24 mouse cellular contexts compared by ENCODE assay signal in genomic region chr9:7772361-7772760, GRCm38 (mm10). TPM values are rescaled to one million over a fixed set of nuclear protein-coding genes. Genes with fewer than 3 reads are reported as not detected.
DNase-seq lines count a peak whose midpoint lies in the region; ATAC-seq lines count a peak whose summit lies in the region.
"Had no signal": no experiment of that assay in that cellular context is flagged by ENCODE, and none has a peak within 500 bp of the region (broad histone marks: within the 10 kb centered on the region; RNA-seq: fewer than 3 reads in every experiment).

No protein-coding gene starts in this region.

- H3K36me3 ChIP-seq in heart, embryonic 15.5 days: peaks cover 14% of the 10 kb centered on the region; the same call in 1 of the 2 replicates
- peaks cover 94% of the 10 kb centered on the region for H3K36me3 ChIP-seq in megakaryocyte, embryonic 14.5 days (replicated peaks; ENCODE audit: low read length)
- H3K36me3 ChIP-seq: hindbrain, embryonic 13.5 days had no signal

- 76% methylated on average over 2 of the region's 2 CpGs for WGBS in heart, embryonic 15.5 days

- H3K4me2 ChIP-seq in heart, embryonic 15.5 days: no peak overlapping the region
- H3K4me2 ChIP-seq: embryonic facial prominence, embryonic 12.5 days; embryonic facial prominence, embryonic 15.5 days; hindbrain, embryonic 13.5 days; intestine, embryonic 15.5 days had no signal

- ATAC-seq in cerebellum, adult (ENCODE audit: insufficient number of reproducible peaks, low FRiP score, low TSS enrichment): 0 out of 2 replicates have a peak, but pooled peaks have one; percentile 26
- ATAC-seq in heart, embryonic 15.5 days (replicated peaks; ENCODE audit: insufficient number of reproducible peaks, insufficient read depth, low FRiP score, low read depth): no peak
- ATAC-seq in megakaryocyte, adult 5-6 weeks (ENCODE audit: poor library complexity, severe bottlenecking): no peak
- ATAC-seq: activated CD4-positive, CD25-positive, alpha-beta regulatory T cell, adult 4 months; forebrain, embryonic 16.5 days; hindbrain, embryonic 16.5 days; intestine, embryonic 15.5 days had no signal

- intact Hi-C loops in heart, postnatal 14 days (cut with DNase I): no loop called here

- H3K4me3 ChIP-seq in heart, embryonic 15.5 days: no peak overlapping the region
- H3K4me3 ChIP-seq in megakaryocyte, embryonic 14.5 days (replicated peaks): peak overlapping the region; percentile 74
- H3K4me3 ChIP-seq: embryonic facial prominence, embryonic 12.5 days; embryonic facial prominence, embryonic 15.5 days; hindbrain, embryonic 10.5 days; hindbrain, embryonic 13.5 days; intestine, embryonic 15.5 days had no signal

- DNase-seq in cerebellum, postnatal 4 days (ENCODE audit: low spot score in 2 of 2): no peak
- DNase-seq in heart, adult 11 months: peak; percentile 83
- DNase-seq in heart, postnatal 4 days: no peak
- DNase-seq in heart, postnatal 14 days: no peak
- DNase-seq: adrenal gland, adult 8-10 months; adrenal gland, postnatal 25 days; cerebellum, adult 18-20 months; cerebellum, adult 9-10 months; cerebellum, postnatal 14 days; gastrocnemius, postnatal 25 days; kidney, adult 11 months; kidney, adult 8-10 months had no signal

- no peaks in the 10 kb centered on the region for H3K9me3 ChIP-seq in heart, embryonic 15.5 days (replicated peaks)
- no peaks in the 10 kb centered on the region for H3K9me3 ChIP-seq in megakaryocyte, embryonic 14.5 days
- H3K9me3 ChIP-seq: embryonic facial prominence, embryonic 12.5 days; embryonic facial prominence, embryonic 15.5 days; hindbrain, embryonic 10.5 days; hindbrain, embryonic 13.5 days; intestine, embryonic 15.5 days had no signal

- peaks cover 38% of the 10 kb centered on the region for H3K4me1 ChIP-seq in heart, embryonic 15.5 days (replicated peaks)
- peaks cover 99% of the 10 kb centered on the region for H3K4me1 ChIP-seq in megakaryocyte, embryonic 14.5 days
- H3K4me1 ChIP-seq: intestine, embryonic 15.5 days had no signal

- H3K27ac ChIP-seq in heart, embryonic 15.5 days: 0 out of 2 replicates have a peak overlapping the region, but pooled peaks have one; percentile 12
- H3K27ac ChIP-seq: embryonic facial prominence, embryonic 12.5 days; embryonic facial prominence, embryonic 15.5 days; hindbrain, embryonic 10.5 days; hindbrain, embryonic 13.5 days; intestine, embryonic 15.5 days had no signal

- H3K27me3 ChIP-seq in heart, embryonic 15.5 days: no peaks in the 10 kb centered on the region
- no peaks in the 10 kb centered on the region for H3K27me3 ChIP-seq in megakaryocyte, embryonic 14.5 days (replicated peaks)
- H3K27me3 ChIP-seq: embryonic facial prominence, embryonic 12.5 days; embryonic facial prominence, embryonic 15.5 days; hindbrain, embryonic 13.5 days; intestine, embryonic 15.5 days had no signal

- H3K9ac ChIP-seq in heart, embryonic 15.5 days: no peak overlapping the region
- H3K9ac ChIP-seq: embryonic facial prominence, embryonic 12.5 days; embryonic facial prominence, embryonic 15.5 days; hindbrain, embryonic 13.5 days; intestine, embryonic 15.5 days had no signal

RNA-seq across cellular contexts. Expression of gene Tmem123, which starts 8.5 kb away (rescaled TPM):
- total RNA-seq in heart, postnatal 4 days (2021): 10 to 100 TPM; 62.0 to 67.2 TPM
- 84.6 and 88.9 TPM in 2 replicates for polyA plus RNA-seq in heart, embryonic 15.5 days (2015; fragmentation: Nextera tagmentation; extraction: Ambion mirVana)
- total RNA-seq in heart, postnatal 14 days (2021): 10 to 100 TPM; 45.9 to 50.4 TPM
- 75.8 and 82.1 TPM in 2 replicates for polyA plus RNA-seq in megakaryocyte, embryonic 14.5 days (2012; ENCODE audit: insufficient read depth, low replicate concordance)
- total RNA-seq in megakaryocyte, adult 5-6 weeks (2015): 113 and 117 TPM in 2 replicates
- total RNA-seq in megakaryocyte, adult 5-6 weeks (2017): 114 and 121 TPM in 2 replicates
